Mouse (Mus musculus): ENCODE measurements around the gene Cdh3.

DNA sequence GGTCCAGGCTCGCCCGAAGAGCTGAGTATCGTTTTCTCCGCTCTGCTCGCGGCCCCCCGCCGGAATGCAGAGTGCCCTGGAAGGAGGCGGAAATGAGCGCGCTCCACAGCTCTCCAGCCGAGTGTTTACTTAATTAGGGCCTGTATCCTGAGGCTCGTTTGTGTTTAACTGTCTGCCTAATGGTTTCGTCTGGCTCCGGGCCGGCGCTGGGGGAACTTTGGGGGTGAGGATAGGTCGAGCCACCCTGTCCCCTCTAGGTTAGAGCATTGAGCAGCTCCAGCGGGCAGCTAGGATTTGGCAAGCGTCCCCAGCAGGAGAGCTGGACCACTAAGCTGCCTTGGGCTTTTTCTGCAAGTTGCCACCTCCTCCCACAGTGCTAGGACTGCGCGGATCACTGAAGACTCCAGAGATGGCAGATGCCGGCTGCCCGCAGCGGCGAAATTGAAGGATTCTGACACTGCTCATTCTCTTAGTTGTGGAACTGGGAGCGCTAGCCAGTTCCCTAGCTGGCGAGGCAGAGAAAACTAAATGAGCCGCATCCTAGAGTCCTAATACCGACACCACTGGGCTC, 2.8 kb upstream of the Cdh3 start:
- no peak for TF ChIP-seq CTCF (IDR thresholded peaks at IDR 0.05; ENCODE audit: insufficient read depth, low read depth, low read length)
- TF ChIP-seq POLR2A (IDR thresholded peaks at IDR 0.05; ENCODE audit: insufficient read depth, low read depth, low read length): no peak

All from olfactory bulb, adult 2 months (tissue).